Mouse (Mus musculus): ENCODE measurements around the gene 1700029I15Rik.

Gene 1700029I15Rik

GRCm38 (mm10) chr2:92426426-92426825 lies 44.1 kb downstream of the 1700029I15Rik start:
- DNase-seq (ENCODE audit: extremely low spot score), result no peak

- no peak for DNase-seq (ENCODE audit: extremely low spot score)
Observed at GRCm38 (mm10) chr2:92427882-92428281, 45.5 kb downstream of the 1700029I15Rik start.

GRCm38 (mm10) chr2:92430089-92430488 lies 47.8 kb downstream of the 1700029I15Rik start:
- DNase-seq (ENCODE audit: extremely low spot score), result no peak

- DNase-seq (ENCODE audit: extremely low spot score), result no peak
Observed at GRCm38 (mm10) chr2:92430723-92431541, 48.6 kb downstream of the 1700029I15Rik start.

GRCm38 (mm10) chr2:92431611-92432179 lies 49.4 kb downstream of the 1700029I15Rik start:
- DNase-seq (ENCODE audit: extremely low spot score), result no peak

GRCm38 (mm10) chr2:92432299-92433295 lies 50.3 kb downstream of the 1700029I15Rik start:
- no peak for DNase-seq (ENCODE audit: extremely low spot score)

- peak; percentile 99 for DNase-seq (ENCODE audit: extremely low spot score)
Observed at GRCm38 (mm10) chr2:92433578-92434374, 51.4 kb downstream of the 1700029I15Rik start, which contains the start of gene Cry2. Cry2 (minus strand) TSS chr2:92434043.

- no peak for DNase-seq (ENCODE audit: extremely low spot score)
Observed at GRCm38 (mm10) chr2:92434375-92434745, 52.0 kb downstream of the 1700029I15Rik start.

GRCm38 (mm10) chr2:92435023-92435422 lies 52.7 kb downstream of the 1700029I15Rik start:
- DNase-seq (ENCODE audit: extremely low spot score), result no peak

Data from embryo, embryonic 9.5 days (tissue).